Mouse (Mus musculus) small intestine, adult 2 months (tissue): ENCODE data around the gene Cox8a.

Source experiments
- CTCF ChIP-seq: fragments of 200-500 bp; IDR thresholded peaks from 2 replicates; pipeline ENCODE4 v1.5.1; 2012; ENCODE audit warnings: low read depth, mild to moderate bottlenecking, control low read depth, inconsistent platforms, low read length, moderate library complexity, mixed read lengths; ENCODE audit not compliant: insufficient replicate concordance, insufficient read length; ENCODE audit errors: extremely low read depth
- POLR2A ChIP-seq: fragments of 200-500 bp; IDR thresholded peaks from 2 replicates; pipeline ENCODE4 v1.6.1; 2012; ENCODE audit warnings: low read depth, mild to moderate bottlenecking, control low read depth, inconsistent platforms, low read length, moderate library complexity

DNA sequence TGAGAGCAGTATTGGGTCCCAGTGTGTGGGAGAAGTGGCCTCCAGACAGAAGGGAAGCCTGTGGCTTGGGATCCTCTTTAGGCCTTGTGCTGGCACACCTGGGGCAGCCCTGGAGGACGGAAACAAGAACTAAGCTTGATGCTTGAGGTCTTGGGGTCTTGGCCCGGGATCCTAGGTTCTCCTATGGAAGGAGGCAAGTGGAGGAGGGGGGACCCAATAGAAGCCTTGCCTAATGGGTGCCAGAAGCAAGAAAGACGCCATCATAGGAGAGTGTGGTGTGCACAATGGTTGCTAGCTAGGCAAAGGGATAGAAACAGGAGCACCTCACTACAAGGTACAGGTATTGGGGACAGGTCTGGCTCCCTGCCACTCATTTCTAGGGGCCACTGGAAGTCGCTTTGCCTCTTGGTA lies 49.0 kb upstream of the Cox8a start:
- TF ChIP-seq CTCF = no peak
- no peak for TF ChIP-seq POLR2A
